Mouse (Mus musculus) liver, embryonic 16.5 days (tissue): Measurements from ENCODE around the gene Oas2. TPM values are rescaled to one million over a fixed set of nuclear protein-coding genes. Genes with fewer than 3 reads are reported as not detected.

Experiments
- ATAC-seq: fragments of 200-750 bp; cut with Nextera tagmentation; 2 replicates; pipeline ENCODE4 v1.8.0; 2017; ENCODE audit warnings: low read depth, mild to moderate bottlenecking, moderate number of reproducible peaks, moderate library complexity
- H3K27ac ChIP-seq: fragments of 300-500 bp; sonication (generic); 2 replicates; pipeline ENCODE4 v1.5.1; 2014; ENCODE audit warnings: mild to moderate bottlenecking, low read length
- H3K27me3 ChIP-seq: fragments of 300-500 bp; sonication (generic); 2 replicates; pipeline ENCODE4 v1.6.1; 2014; ENCODE audit warnings: low read depth, low read length, mixed read lengths; ENCODE audit not compliant: control insufficient read depth, insufficient read depth
- H3K36me3 ChIP-seq: fragments of 300-500 bp; sonication (generic); 2 replicates; pipeline ENCODE4 v1.6.1; 2014; ENCODE audit warnings: mild to moderate bottlenecking; ENCODE audit not compliant: control insufficient read depth, insufficient read depth
- H3K4me1 ChIP-seq: fragments of 300-500 bp; sonication (generic); 2 replicates; pipeline ENCODE4 v1.6.1; 2014; ENCODE audit warnings: low read depth, low read length, mixed read lengths; ENCODE audit not compliant: control insufficient read depth
- H3K4me2 ChIP-seq: fragments of 300-500 bp; sonication (generic); 2 replicates; pipeline ENCODE4 v1.6.1; 2014; ENCODE audit warnings: low read depth, low read length, mixed read lengths
- H3K4me3 ChIP-seq: fragments of 300-500 bp; sonication (generic); 2 replicates; pipeline ENCODE4 v1.5.1; 2014; ENCODE audit warnings: low read depth, mild to moderate bottlenecking, low read length
- H3K9ac ChIP-seq: fragments of 300-500 bp; sonication (generic); 2 replicates; pipeline ENCODE4 v1.6.1; 2014; ENCODE audit warnings: low read depth, low read length
- H3K9me3 ChIP-seq: fragments of 300-500 bp; sonication (generic); replicated peaks from 2 replicates; pipeline ENCODE4 v1.6.1; 2016; ENCODE audit warnings: low read length; ENCODE audit not compliant: control insufficient read depth
- WGBS: fragments of 180-500 bp; shearing (Covaris S2); extraction: QIAGEN DNeasy Blood & Tissue Kit; methylation state at CpG from one replicate; pipeline ENCODE4 v1.1.7; 2014; ENCODE audit not compliant: insufficient replicate concordance; 5-methylcytosine and 5-hydroxymethylcytosine counted together
- polyA plus RNA-seq: library from polyadenylated mRNA; unstranded; fragments of >200 nt; fragmentation: Nextera tagmentation; extraction: Ambion mirVana; gene quantifications from 2 replicates; pipeline ENCODE4 v1.2.1, GENCODE M21; 2015

The Oas2 gene
- polyA plus RNA-seq, 1 experiment from 2014 or later, result 0.66 TPM

DNA sequence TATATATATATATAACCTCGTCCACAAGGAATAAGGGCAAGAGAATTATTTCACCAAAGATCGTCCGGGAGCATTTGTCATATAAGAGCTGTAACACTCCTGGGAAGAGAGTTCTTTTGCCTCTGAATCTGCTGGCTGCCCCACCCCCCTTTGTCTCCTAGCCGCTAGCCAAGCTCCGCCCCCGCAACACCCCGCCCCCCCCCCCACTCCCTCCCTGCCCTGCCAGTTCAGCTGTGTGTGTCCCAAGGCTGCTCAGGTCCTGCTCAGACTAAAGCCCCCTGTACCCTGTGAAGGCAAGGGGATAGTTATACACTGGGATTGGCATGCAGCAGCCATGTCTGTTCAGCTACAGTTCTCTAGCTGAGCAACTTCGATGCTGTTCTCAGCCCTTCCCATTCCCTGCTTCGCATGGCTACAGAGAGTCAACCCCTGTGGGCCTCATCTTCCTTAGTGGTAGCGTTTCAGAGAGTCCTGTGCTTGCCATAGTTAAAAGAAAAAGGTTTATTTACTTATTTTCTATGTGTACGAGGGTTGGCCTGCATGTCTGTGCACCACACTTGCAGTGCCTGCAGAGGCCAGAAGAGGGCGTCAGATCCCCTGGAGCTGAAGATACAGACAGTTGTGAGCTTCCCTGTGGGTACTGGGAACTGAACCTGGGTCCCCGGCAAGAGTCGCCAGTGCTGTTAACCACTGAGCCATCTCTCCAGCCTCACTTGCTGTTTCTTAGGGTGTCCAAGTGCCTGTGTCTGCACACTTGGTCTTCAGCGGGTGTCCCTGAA, 30.9 kb downstream of the Oas2 start:
- H3K27ac ChIP-seq, result no peak overlapping the region
- no peak for ATAC-seq
- H3K4me3 ChIP-seq, result no peak overlapping the region
- no peaks in the 10 kb centered on the region for H3K4me1 ChIP-seq
- no peaks in the 10 kb centered on the region for H3K36me3 ChIP-seq
- H3K4me2 ChIP-seq, result no peak overlapping the region
- 52% methylated on average over 15 of the region's 15 CpGs for WGBS
- H3K9me3 ChIP-seq, result no peaks in the 10 kb centered on the region
- H3K27me3 ChIP-seq, result peaks cover 3% of the 10 kb centered on the region; the same call in 1 of the 2 replicates
- no peak overlapping the region for H3K9ac ChIP-seq

DNA sequence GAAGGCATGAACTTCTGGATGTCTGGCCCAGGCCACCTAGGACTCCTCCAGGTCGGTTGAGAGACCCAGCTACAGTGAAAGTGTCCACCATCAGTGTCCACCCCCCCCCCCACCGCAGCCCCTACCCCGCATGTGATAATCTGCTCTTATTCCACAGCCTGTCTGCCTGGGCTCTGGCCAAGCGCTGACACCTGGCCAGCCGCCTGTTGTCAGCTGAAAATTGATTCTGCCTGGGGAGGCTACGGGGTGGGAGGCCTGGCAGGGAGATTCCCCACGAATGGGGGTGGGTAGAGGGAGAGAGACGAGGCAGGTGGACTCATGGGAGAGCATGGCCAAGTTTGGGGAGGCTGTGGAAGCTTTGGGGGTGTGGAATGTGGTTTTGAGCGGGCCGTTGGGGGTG, 32.5 kb downstream of the Oas2 start:
- Histone ChIP-seq H3K4me2 (no peak overlapping the region), H3K4me3 (no peak overlapping the region), H3K27ac (no peak overlapping the region), H3K9me3 (no peaks in the 10 kb centered on the region), H3K9ac (no peak overlapping the region), H3K27me3 (peaks cover 12% of the 10 kb centered on the region), H3K36me3 (no peaks in the 10 kb centered on the region), H3K4me1 (no peaks in the 10 kb centered on the region)
- ATAC-seq, result no peak
- WGBS, result 53% methylated on average over 10 of the region's 10 CpGs

DNA sequence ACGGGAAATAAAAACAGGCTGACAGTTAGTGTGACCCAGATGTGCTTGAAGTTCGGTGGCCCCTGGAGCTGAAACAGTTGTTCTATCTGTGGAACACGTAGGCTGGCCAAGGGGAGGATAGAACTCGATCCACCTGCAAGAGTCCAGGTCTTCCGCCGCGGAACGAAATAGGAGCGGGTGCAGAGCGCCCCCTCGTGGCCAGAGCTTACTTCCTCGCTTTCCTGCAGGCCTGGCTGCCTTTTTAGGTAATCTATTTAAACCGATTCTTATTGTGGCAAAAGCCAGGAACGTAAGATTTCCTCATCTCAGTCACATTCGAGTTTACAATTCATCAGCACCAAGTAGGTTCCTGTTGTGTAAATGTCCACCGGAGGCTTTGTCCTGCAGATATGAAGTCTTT, 35.3 kb downstream of the Oas2 start:
- Histone ChIP-seq H3K36me3 (no peaks in the 10 kb centered on the region), H3K9me3 (no peaks in the 10 kb centered on the region), H3K27me3 (peaks cover 40% of the 10 kb centered on the region), H3K27ac (no peak overlapping the region), H3K4me3 (no peak overlapping the region), H3K9ac (no peak overlapping the region), H3K4me1 (no peaks in the 10 kb centered on the region), H3K4me2 (no peak overlapping the region)
- ATAC-seq, result no peak
- WGBS, result 5% methylated on average over 16 of the region's 16 CpGs

DNA sequence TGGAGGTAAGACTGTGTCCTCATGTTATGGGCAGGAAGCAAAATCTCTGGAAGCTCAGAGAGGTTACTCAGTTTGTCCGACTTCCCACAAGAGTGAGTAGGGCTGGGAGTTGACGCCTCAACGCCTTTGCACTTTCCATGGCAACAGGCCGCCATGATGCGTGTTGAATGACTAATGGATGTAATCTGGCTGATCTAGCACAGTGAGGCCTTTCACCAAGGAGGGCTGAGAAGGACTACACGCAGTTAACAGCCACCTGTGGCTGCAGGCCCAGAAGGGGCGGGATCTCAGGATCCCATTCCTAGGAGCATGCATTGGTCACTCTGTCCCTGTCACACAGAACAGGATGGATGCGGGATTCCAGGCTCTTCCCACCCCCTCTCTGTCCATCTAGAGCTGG, 36.9 kb downstream of the Oas2 start:
- Histone ChIP-seq H3K27ac (no peak overlapping the region), H3K4me3 (no peak overlapping the region), H3K4me1 (no peaks in the 10 kb centered on the region), H3K36me3 (no peaks in the 10 kb centered on the region), H3K9ac (no peak overlapping the region), H3K9me3 (no peaks in the 10 kb centered on the region), H3K27me3 (peaks cover 45% of the 10 kb centered on the region), H3K4me2 (no peak overlapping the region)
- 52% methylated on average over 8 of the region's 8 CpGs for WGBS
- ATAC-seq, result no peak

DNA sequence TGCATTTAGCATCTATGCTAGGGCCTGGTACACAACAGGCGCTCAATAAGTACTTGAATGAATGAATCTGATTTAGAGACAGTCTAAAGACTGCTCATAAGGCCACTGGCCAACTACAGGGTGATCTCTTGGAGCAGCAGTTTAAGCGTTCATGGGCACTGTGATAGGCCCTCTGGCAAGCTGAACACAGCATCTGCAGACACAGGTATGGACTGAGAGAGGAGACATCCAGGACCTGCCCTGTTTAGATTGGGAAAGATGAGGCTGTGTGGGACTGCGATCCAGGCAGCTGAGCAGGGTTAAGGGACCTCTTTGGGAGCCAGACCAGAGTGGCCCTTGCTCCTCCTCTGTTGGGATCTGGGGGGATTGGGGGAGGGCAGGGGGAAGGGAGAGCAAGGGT, 37.8 kb downstream of the Oas2 start, which contains the start of gene Dtx1:
Dtx1 (minus strand) TSS at position 101 of the 400 bp plus-strand sequence.
- Histone ChIP-seq H3K27ac (no peak within 1 kb of the TSS), H3K9me3 (no peaks in the 10 kb centered on the region), H3K36me3 (no peaks in the 10 kb centered on the region), H3K27me3 (peaks cover 45% of the 10 kb centered on the region), H3K4me3 (no peak within 1 kb of the TSS), H3K9ac (no peak within 1 kb of the TSS), H3K4me1 (no peaks in the 10 kb centered on the region), H3K4me2 (0 out of 2 replicates have a peak within 1 kb of the TSS, but pooled peaks have one; percentile 6)
- no peak for ATAC-seq
- WGBS, result 29% methylated on average over 3 of the region's 3 CpGs

DNA sequence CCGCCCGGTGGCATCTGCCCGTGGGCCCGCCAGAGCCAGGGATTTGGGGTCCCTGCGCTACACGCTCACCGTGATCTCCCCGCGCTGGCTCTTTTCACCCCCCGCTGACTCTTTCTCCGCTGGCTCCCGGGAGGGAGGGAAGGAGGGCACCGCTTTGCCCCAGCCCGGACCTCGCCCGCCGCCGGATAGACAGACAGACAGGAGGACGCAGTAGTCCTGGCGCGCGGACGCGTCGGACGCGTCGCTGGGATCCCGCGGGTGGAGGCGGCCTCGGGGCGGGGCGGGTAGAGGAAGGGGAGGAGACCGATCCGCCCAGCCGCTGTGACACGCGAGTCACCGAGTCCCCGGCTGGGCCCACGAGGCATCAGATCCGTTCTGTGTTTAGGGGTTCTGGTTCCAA, 38.2 kb downstream of the Oas2 start:
- ATAC-seq, result no peak
- no peaks in the 10 kb centered on the region for H3K36me3 ChIP-seq
- no peak overlapping the region for H3K27ac ChIP-seq
- 2% methylated on average over 37 of the region's 43 CpGs for WGBS
- H3K4me1 ChIP-seq, result no peaks in the 10 kb centered on the region
- peaks cover 45% of the 10 kb centered on the region for H3K27me3 ChIP-seq
- H3K4me3 ChIP-seq, result no peak overlapping the region
- 0 out of 2 replicates have a peak overlapping the region, but pooled peaks have one; percentile 6 for H3K4me2 ChIP-seq
- no peaks in the 10 kb centered on the region for H3K9me3 ChIP-seq
- no peak overlapping the region for H3K9ac ChIP-seq

DNA sequence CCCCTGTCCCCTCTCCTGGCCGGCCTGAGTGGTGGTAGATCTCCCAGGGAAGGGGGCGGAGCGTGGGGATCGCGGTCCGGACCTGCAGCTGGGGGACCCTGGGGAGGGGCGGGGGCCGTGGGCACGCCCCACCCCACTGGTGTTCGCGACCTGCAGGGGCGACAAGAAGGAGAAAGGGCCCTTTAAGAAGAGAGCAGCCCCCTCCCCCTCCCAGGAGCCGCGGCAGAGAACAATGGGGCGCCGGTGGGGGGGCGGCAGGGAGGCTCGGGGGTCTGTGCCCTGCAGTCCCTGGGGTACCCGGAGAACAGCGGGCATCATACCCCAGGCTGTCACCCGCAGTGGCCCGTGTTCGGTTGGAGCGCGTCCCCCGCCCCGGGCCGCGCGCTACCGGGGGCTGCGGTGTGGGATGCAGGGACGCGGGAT, 38.8 kb downstream of the Oas2 start:
- no peak for ATAC-seq
- Histone ChIP-seq H3K4me2 (no peak overlapping the region), H3K9ac (no peak overlapping the region), H3K4me1 (no peaks in the 10 kb centered on the region), H3K27me3 (peaks cover 45% of the 10 kb centered on the region), H3K9me3 (no peaks in the 10 kb centered on the region), H3K27ac (no peak overlapping the region), H3K4me3 (no peak overlapping the region), H3K36me3 (no peaks in the 10 kb centered on the region)
- 2% methylated on average over 27 of the region's 34 CpGs for WGBS

DNA sequence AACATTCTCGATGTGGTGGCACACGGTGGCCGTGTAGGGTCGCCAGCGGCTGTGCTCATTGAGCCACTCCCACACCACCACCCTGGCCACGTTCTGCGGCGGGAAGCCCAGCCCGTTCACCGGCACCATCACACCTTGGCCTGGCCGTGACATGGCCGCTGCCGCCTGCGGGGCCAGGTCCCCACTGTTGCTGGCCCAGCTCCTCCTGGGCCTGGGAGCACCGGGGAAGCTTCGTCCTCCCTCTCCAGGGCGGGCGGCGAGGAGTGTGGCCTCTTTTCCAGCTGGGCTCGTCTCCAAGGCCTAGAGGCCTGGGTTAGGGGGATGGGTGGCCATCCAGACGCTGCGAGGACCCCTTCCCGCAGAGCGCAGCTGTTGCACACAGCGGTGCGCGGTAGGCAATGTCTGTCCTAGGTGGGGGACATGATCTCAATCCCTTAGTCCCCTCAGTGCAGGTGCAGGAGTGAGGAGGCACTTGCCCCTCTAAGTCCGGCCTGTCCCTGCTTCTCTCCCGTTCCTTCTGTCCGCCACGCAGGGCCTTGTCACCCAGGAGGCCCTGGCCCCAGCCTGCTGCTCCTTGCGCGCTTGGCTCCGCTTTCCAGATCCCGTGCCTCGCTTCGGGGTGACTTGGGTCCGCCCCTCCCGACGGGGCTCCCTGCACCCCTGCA, 39.4 kb downstream of the Oas2 start:
- no peak overlapping the region for H3K4me3 ChIP-seq
- no peak overlapping the region for H3K9ac ChIP-seq
- no peaks in the 10 kb centered on the region for H3K36me3 ChIP-seq
- no peaks in the 10 kb centered on the region for H3K4me1 ChIP-seq
- H3K9me3 ChIP-seq, result no peaks in the 10 kb centered on the region
- WGBS, result 8% methylated on average over 40 of the region's 40 CpGs
- no peak overlapping the region for H3K4me2 ChIP-seq
- H3K27me3 ChIP-seq, result peaks cover 48% of the 10 kb centered on the region
- no peak overlapping the region for H3K27ac ChIP-seq
- ATAC-seq, result no peak

DNA sequence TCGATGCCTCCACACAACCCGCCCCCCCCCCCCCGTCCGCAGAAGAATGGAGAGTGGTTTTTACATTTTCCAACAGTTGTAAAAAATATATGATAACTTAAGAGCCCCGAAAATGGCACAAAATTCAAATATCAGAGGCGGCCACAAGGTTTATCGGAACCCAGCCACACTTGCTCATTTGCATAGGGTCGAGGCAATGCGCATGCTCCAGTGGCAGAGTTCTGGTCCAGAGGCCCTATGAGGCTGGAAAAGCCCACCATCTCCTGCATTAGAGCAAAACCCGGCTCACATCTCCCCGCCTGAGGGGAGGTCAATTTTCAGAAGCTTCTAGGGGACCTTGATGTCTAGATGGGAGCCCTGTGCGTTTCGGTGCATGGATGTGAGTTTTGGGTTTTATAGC, 42.7 kb downstream of the Oas2 start:
- no peak overlapping the region for H3K27ac ChIP-seq
- no peaks in the 10 kb centered on the region for H3K4me1 ChIP-seq
- no peaks in the 10 kb centered on the region for H3K9me3 ChIP-seq
- 36% methylated on average over 13 of the region's 13 CpGs for WGBS
- no peaks in the 10 kb centered on the region for H3K36me3 ChIP-seq
- no peak for ATAC-seq
- H3K4me3 ChIP-seq, result no peak overlapping the region
- peaks cover 35% of the 10 kb centered on the region for H3K27me3 ChIP-seq
- no peak overlapping the region for H3K9ac ChIP-seq
- no peak overlapping the region for H3K4me2 ChIP-seq
